Mouse (Mus musculus) macrophage (primary cell): ENCODE measurements around the gene Tmco4. TPM values are rescaled to one million over a fixed set of nuclear protein-coding genes. Genes with fewer than 3 reads are reported as not detected.
A peak's percentile ranks its signal among the peaks of the same experiment; 100 is the strongest.

ENCODE experiments used
- H3K27ac ChIP-seq: fragments of 350-480 bp; formaldehyde crosslinking; 2 replicates; pipeline ENCODE4 v1.9.0; 2021
- H3K36me3 ChIP-seq: fragments of 350-480 bp; formaldehyde crosslinking; 2 replicates; pipeline ENCODE4 v1.9.0; 2021; ENCODE audit errors: inconsistent target
- H3K4me3 ChIP-seq: fragments of 350-480 bp; formaldehyde crosslinking; 2 replicates; pipeline ENCODE4 v1.9.0; 2021; ENCODE audit errors: inconsistent target
- H3K79me2 ChIP-seq: fragments of 350-480 bp; formaldehyde crosslinking; 2 replicates; pipeline ENCODE4 v1.9.0; 2021; ENCODE audit errors: inconsistent target
- WGBS: methylation state at CpG from one replicate; pipeline ENCODE4 v1.1.7; 2026; ENCODE audit warnings: inconsistent platforms; ENCODE audit not compliant: missing documents; 5-methylcytosine and 5-hydroxymethylcytosine counted together
- polyA plus RNA-seq: library from polyadenylated mRNA; stranded (reverse); fragments of 250-400 nt; gene quantifications from 3 replicates; pipeline ENCODE4 v1.2.4, GENCODE M21; 2018; ENCODE audit warnings: inconsistent platforms

Gene Tmco4
- polyA plus RNA-seq, 1 experiment from 2014 or later = 8.7 TPM

GRCm38 (mm10) chr4:139019413-139019812, 46.7 kb downstream of the Tmco4 start:
- Histone ChIP-seq H3K79me2 (no peaks in the 10 kb centered on the region), H3K27ac (no peak overlapping the region), H3K36me3 (no peaks in the 10 kb centered on the region; the same call in 1 of the 2 replicates), H3K4me3 (no peak overlapping the region)
- 91% methylated on average over 12 of the region's 13 CpGs for WGBS

- H3K27ac ChIP-seq = no peak overlapping the region
- H3K36me3 ChIP-seq = no peaks in the 10 kb centered on the region; the same call in 1 of the 2 replicates
- H3K79me2 ChIP-seq = no peaks in the 10 kb centered on the region
- H3K4me3 ChIP-seq = no peak overlapping the region
- WGBS = 95% methylated on average over 3 of the region's 3 CpGs
Measured at GRCm38 (mm10) chr4:139020385-139020784, 47.7 kb downstream of the Tmco4 start.

GRCm38 (mm10) chr4:139024379-139024778, 51.7 kb downstream of the Tmco4 start:
- 70% methylated on average over 2 of the region's 2 CpGs for WGBS
- Histone ChIP-seq H3K4me3 (no peak overlapping the region), H3K79me2 (no peaks in the 10 kb centered on the region), H3K36me3 (no peaks in the 10 kb centered on the region; the same call in 1 of the 2 replicates), H3K27ac (no peak overlapping the region)

GRCm38 (mm10) chr4:139030675-139031074, 58.0 kb downstream of the Tmco4 start:
- WGBS = 88% methylated on average over 6 of the region's 6 CpGs
- H3K79me2 ChIP-seq = no peaks in the 10 kb centered on the region
- H3K36me3 ChIP-seq = no peaks in the 10 kb centered on the region
- H3K27ac ChIP-seq = no peak overlapping the region
- no peak overlapping the region for H3K4me3 ChIP-seq

GRCm38 (mm10) chr4:139032521-139032920, 59.8 kb downstream of the Tmco4 start:
- H3K79me2 ChIP-seq = no peaks in the 10 kb centered on the region
- H3K36me3 ChIP-seq = no peaks in the 10 kb centered on the region; the same call in 1 of the 2 replicates
- H3K4me3 ChIP-seq = no peak overlapping the region
- 91% methylated on average over 11 of the region's 12 CpGs for WGBS
- H3K27ac ChIP-seq = no peak overlapping the region

GRCm38 (mm10) chr4:139033263-139034009, 60.7 kb downstream of the Tmco4 start:
- WGBS = 94% methylated on average over 11 of the region's 11 CpGs
- H3K79me2 ChIP-seq = no peaks in the 10 kb centered on the region
- H3K27ac ChIP-seq = no peak overlapping the region
- no peaks in the 10 kb centered on the region; the same call in 1 of the 2 replicates for H3K36me3 ChIP-seq
- no peak overlapping the region for H3K4me3 ChIP-seq

- Histone ChIP-seq H3K36me3 (no peaks in the 10 kb centered on the region; the same call in 1 of the 2 replicates), H3K4me3 (no peak overlapping the region), H3K27ac (no peak overlapping the region), H3K79me2 (no peaks in the 10 kb centered on the region)
- WGBS = 90% methylated on average over 8 of the region's 8 CpGs
Measured at GRCm38 (mm10) chr4:139034010-139034367, 61.3 kb downstream of the Tmco4 start.

GRCm38 (mm10) chr4:139034540-139034939, 61.9 kb downstream of the Tmco4 start:
- no peaks in the 10 kb centered on the region; the same call in 1 of the 2 replicates for H3K36me3 ChIP-seq
- no peak overlapping the region for H3K27ac ChIP-seq
- 68% methylated on average over 4 of the region's 4 CpGs for WGBS
- H3K79me2 ChIP-seq = no peaks in the 10 kb centered on the region
- H3K4me3 ChIP-seq = no peak overlapping the region

GRCm38 (mm10) chr4:139034942-139035341, 62.3 kb downstream of the Tmco4 start:
- Histone ChIP-seq H3K4me3 (no peak overlapping the region), H3K79me2 (no peaks in the 10 kb centered on the region), H3K36me3 (no peaks in the 10 kb centered on the region; the same call in 1 of the 2 replicates), H3K27ac (no peak overlapping the region)
- WGBS = 93% methylated on average over 3 of the region's 3 CpGs

GRCm38 (mm10) chr4:139035799-139036198, 63.1 kb downstream of the Tmco4 start:
- H3K4me3 ChIP-seq = no peak overlapping the region
- no peaks in the 10 kb centered on the region for H3K79me2 ChIP-seq
- H3K27ac ChIP-seq = no peak overlapping the region
- no peaks in the 10 kb centered on the region; the same call in 1 of the 2 replicates for H3K36me3 ChIP-seq
- 94% methylated on average over 3 of the region's 3 CpGs for WGBS

- Histone ChIP-seq H3K4me3 (no peak overlapping the region), H3K36me3 (no peaks in the 10 kb centered on the region; the same call in 1 of the 2 replicates), H3K79me2 (no peaks in the 10 kb centered on the region), H3K27ac (no peak overlapping the region)
- 67% methylated on average over 15 of the region's 17 CpGs for WGBS
Measured at GRCm38 (mm10) chr4:139037795-139038607, 65.3 kb downstream of the Tmco4 start.

- no peaks in the 10 kb centered on the region; the same call in 1 of the 2 replicates for H3K36me3 ChIP-seq
- 94% methylated on average over 10 of the region's 10 CpGs for WGBS
- H3K4me3 ChIP-seq = no peak overlapping the region
Measured at GRCm38 (mm10) chr4:139040084-139040839, 67.6 kb downstream of the Tmco4 start.

GRCm38 (mm10) chr4:139042611-139043010, 69.9 kb downstream of the Tmco4 start:
- WGBS = 94% methylated on average over 5 of the region's 5 CpGs
- Histone ChIP-seq H3K4me3 (no peak overlapping the region), H3K27ac (no peak overlapping the region), H3K36me3 (no peaks in the 10 kb centered on the region), H3K79me2 (no peaks in the 10 kb centered on the region)

More at GRCm38 (mm10) chr4:139040084-139040839, 67.6 kb downstream of the Tmco4 start:
- no peaks in the 10 kb centered on the region for H3K79me2 ChIP-seq
- H3K27ac ChIP-seq = no peak overlapping the region

- Histone ChIP-seq H3K27ac (peak overlapping the region; percentile 47), H3K4me3 (no peak overlapping the region), H3K79me2 (no peaks in the 10 kb centered on the region), H3K36me3 (no peaks in the 10 kb centered on the region)
- 23% methylated on average over 2 of the region's 2 CpGs for WGBS
Measured at GRCm38 (mm10) chr4:139043600-139043999, 70.9 kb downstream of the Tmco4 start.
